Mouse (Mus musculus) hindbrain, embryonic 16.5 days (tissue): ENCODE data around the gene Fam198b. TPM values are rescaled to one million over a fixed set of nuclear protein-coding genes. Genes with fewer than 3 reads are reported as not detected.

ENCODE experiments used
- ATAC-seq: fragments of 200-750 bp; cut with Nextera tagmentation; 2 replicates; pipeline ENCODE4 v1.8.0; 2017; ENCODE audit warnings: moderate TSS enrichment, moderate library complexity
- H3K27ac ChIP-seq: fragments of 300-500 bp; sonication (generic); 2 replicates; pipeline ENCODE4 v1.5.1; 2014; ENCODE audit warnings: low read depth, mild to moderate bottlenecking, control low read depth, low read length, moderate library complexity
- H3K27me3 ChIP-seq: fragments of 300-500 bp; sonication (generic); replicated peaks from 2 replicates; pipeline ENCODE4 v1.6.1; 2014; ENCODE audit warnings: low read length; ENCODE audit not compliant: control insufficient read depth, insufficient read depth
- H3K36me3 ChIP-seq: fragments of 300-500 bp; sonication (generic); 2 replicates; pipeline ENCODE4 v1.6.1; 2014; ENCODE audit warnings: mild to moderate bottlenecking, low read length, moderate library complexity, mixed read lengths; ENCODE audit not compliant: control insufficient read depth, insufficient read depth
- H3K4me1 ChIP-seq: fragments of 300-500 bp; sonication (generic); 2 replicates; pipeline ENCODE4 v1.6.1; 2014; ENCODE audit warnings: low read depth, low read length; ENCODE audit not compliant: control insufficient read depth, insufficient read depth
- H3K4me2 ChIP-seq: fragments of 300-500 bp; sonication (generic); 2 replicates; pipeline ENCODE4 v1.6.1; 2014; ENCODE audit warnings: mild to moderate bottlenecking, low read length, control low read depth, moderate library complexity
- H3K4me3 ChIP-seq: fragments of 300-500 bp; sonication (generic); 2 replicates; pipeline ENCODE4 v1.5.1; 2014; ENCODE audit warnings: mild to moderate bottlenecking, low read length, control low read depth, moderate library complexity
- H3K9ac ChIP-seq: fragments of 300-500 bp; sonication (generic); 2 replicates; pipeline ENCODE4 v1.6.1; 2014; ENCODE audit warnings: low read depth, mild to moderate bottlenecking, control low read depth, low read length, moderate library complexity
- H3K9me3 ChIP-seq: fragments of 300-500 bp; sonication (generic); 2 replicates; pipeline ENCODE4 v1.6.1; 2014; ENCODE audit warnings: mild to moderate bottlenecking, low read length, moderate library complexity; ENCODE audit not compliant: control insufficient read depth
- WGBS: fragments of 180-500 bp; shearing (Covaris S2); extraction: QIAGEN DNeasy Blood & Tissue Kit; methylation state at CpG from one replicate; pipeline ENCODE4 v1.1.7; 2014; 5-methylcytosine and 5-hydroxymethylcytosine counted together
- polyA plus RNA-seq: library from polyadenylated mRNA; unstranded; fragments of >200 nt; fragmentation: Nextera tagmentation; extraction: Ambion mirVana; gene quantifications from 2 replicates; pipeline ENCODE4 v1.2.1, GENCODE M21; 2015

The Fam198b gene
- polyA plus RNA-seq, 1 experiment from 2014 or later: 2.7 TPM

- Histone ChIP-seq H3K36me3 (no peaks in the 10 kb centered on the region), H3K9ac (no peak overlapping the region), H3K4me1 (no peaks in the 10 kb centered on the region; the same call in 1 of the 2 replicates), H3K4me3 (no peak overlapping the region), H3K9me3 (no peaks in the 10 kb centered on the region), H3K4me2 (no peak overlapping the region), H3K27ac (no peak overlapping the region), H3K27me3 (no peaks in the 10 kb centered on the region)
- no peak for ATAC-seq
- 67% methylated on average over 5 of the region's 5 CpGs for WGBS
These were observed 41.8 kb downstream of the Fam198b start for GRCm38 (mm10) chr3:79925950-79926697.

DNA sequence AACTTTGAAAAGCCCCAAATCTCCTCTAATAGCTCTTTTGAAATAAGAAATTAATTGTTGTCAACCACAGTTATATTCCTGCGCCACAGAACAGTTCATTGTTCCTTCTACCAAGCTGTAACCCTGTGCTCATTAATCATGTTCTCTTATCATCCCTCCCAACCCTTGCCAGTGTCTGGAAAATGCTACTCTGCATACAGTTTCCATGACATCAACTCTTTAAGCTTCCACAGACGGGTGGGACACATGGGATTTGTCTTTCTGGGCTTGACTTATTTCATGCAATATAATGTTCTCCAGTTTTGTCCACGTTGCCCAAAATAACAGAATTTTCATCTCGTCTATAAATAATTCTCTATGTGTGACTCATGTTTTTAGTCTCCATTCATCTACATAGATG is 42.7 kb downstream of the Fam198b start:
- ATAC-seq: 0 out of 2 replicates have a peak, but pooled peaks have one; percentile 62
- 61% methylated on average over 4 of the region's 4 CpGs for WGBS
- Histone ChIP-seq H3K27ac (no peak overlapping the region), H3K9ac (no peak overlapping the region), H3K9me3 (no peaks in the 10 kb centered on the region), H3K4me3 (no peak overlapping the region), H3K27me3 (no peaks in the 10 kb centered on the region), H3K4me1 (no peaks in the 10 kb centered on the region; the same call in 1 of the 2 replicates), H3K36me3 (no peaks in the 10 kb centered on the region), H3K4me2 (no peak overlapping the region)

DNA sequence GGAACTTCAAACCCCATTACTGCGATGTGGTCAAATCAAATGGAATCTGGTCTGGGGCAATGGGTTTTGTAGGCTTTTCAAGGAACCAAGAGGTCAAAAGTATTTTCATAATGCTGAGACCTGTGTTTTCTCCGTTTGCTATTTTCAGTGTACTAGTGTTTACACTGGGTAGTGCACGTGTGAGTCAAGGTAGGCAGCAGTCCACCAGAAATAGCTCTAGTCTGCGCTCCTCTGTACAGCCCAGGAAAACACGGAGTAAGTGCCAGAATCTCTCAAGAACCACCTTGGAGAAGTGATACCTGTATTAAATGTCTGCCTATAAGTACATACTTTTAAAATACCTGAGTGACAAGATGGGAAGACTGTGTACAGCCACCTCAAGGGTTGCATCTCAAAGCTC is 44.1 kb downstream of the Fam198b start:
- 85% methylated on average over 5 of the region's 5 CpGs for WGBS
- Histone ChIP-seq H3K4me3 (no peak overlapping the region), H3K4me2 (no peak overlapping the region), H3K9ac (no peak overlapping the region), H3K4me1 (no peaks in the 10 kb centered on the region; the same call in 1 of the 2 replicates), H3K9me3 (no peaks in the 10 kb centered on the region), H3K27me3 (no peaks in the 10 kb centered on the region), H3K36me3 (no peaks in the 10 kb centered on the region), H3K27ac (no peak overlapping the region)
- no peak for ATAC-seq

DNA sequence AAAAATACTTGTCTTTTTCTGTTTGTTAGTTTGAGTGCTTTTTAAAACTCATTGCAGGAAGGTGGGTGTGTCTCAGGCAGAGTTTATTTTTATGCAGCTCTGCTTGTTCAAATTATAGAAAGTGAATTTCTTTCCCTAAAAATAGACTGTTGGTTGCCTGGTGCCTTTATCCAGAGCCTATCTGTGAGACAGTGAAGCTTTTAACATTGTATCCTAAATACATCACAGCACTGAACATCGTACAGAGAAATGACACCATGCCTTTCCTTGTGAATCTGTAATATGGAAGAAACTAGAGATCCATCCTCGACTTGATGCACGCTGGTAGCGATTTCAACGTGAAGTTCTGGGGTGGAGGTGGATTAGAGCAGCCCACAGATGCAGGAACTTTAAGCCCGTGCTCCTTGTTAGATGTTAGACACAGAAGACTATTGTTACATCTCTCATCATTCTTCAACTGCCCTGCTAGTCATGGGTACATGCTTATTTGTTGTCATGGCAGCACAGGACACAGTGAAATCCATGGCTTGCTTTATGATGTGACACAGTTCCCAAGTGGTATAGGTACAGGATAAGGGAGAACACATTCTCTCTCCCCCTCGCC is 45.9 kb downstream of the Fam198b start:
- Histone ChIP-seq H3K4me3 (no peak overlapping the region), H3K9ac (no peak overlapping the region), H3K27ac (no peak overlapping the region), H3K36me3 (no peaks in the 10 kb centered on the region), H3K4me2 (peak overlapping the region; percentile 41), H3K4me1 (no peaks in the 10 kb centered on the region; the same call in 1 of the 2 replicates), H3K27me3 (no peaks in the 10 kb centered on the region), H3K9me3 (no peaks in the 10 kb centered on the region)
- WGBS: 12% methylated on average over 7 of the region's 7 CpGs
- peak; percentile 83 for ATAC-seq

DNA sequence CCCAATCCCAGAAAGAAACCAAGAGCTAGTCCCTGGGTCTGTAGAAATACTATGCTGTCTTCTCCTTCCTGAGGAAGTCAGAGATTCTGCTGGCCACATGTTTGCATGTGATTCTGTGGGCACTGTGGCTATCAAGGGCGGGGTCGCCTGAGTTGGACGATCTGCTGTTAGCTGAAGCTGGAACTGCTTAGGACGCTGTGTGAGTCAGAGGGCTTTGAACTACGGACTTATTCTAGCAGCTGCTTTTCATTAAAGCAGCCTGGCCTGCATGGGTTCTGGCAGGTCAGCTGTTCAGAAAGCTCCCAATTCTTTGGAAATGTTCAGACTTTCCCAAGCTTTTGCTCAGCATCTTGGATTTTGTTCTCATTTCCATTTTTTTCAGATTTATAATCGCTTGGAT is 51.9 kb downstream of the Fam198b start:
- no peak for ATAC-seq
- H3K27ac ChIP-seq: no peak overlapping the region
- H3K9me3 ChIP-seq: no peaks in the 10 kb centered on the region
- H3K4me2 ChIP-seq: no peak overlapping the region
- H3K4me1 ChIP-seq: no peaks in the 10 kb centered on the region
- H3K36me3 ChIP-seq: no peaks in the 10 kb centered on the region
- no peak overlapping the region for H3K4me3 ChIP-seq
- H3K9ac ChIP-seq: no peak overlapping the region
- WGBS: 81% methylated on average over 6 of the region's 6 CpGs
- no peaks in the 10 kb centered on the region for H3K27me3 ChIP-seq

DNA sequence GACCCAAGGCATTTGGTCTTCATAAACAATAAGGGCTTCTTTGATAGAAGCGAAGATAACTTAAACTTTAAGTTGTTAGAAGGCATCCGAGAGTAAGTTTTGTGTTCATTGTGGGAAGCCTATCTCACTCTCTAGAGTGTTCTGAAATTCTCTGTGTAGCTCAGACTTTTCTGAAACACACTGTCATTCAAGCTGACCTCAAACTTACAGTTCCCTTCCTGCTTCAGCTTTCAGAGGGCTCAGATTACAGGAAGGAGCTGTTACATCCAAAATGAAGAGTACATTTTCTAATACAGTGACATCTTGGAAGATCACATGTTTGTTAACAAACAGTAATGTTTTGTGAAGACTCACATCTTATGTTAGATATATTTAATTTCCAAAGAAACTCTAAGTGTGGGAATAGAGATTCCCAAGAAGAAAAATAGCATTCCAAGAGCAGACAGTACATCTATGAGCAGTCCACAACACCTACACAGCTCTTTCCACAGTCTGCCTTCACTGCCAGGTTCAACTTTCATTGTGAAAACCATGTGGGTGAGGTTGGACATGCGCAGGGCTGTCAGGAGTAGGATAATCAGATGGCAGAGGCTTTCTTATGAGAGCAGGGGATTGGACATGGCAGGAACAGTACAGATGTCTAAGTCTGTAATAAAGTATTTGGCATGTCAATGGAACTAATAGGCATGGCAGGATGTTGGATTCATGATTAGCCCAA is 52.6 kb downstream of the Fam198b start:
- no peaks in the 10 kb centered on the region for H3K27me3 ChIP-seq
- 88% methylated on average over 3 of the region's 3 CpGs for WGBS
- no peaks in the 10 kb centered on the region for H3K4me1 ChIP-seq
- H3K9me3 ChIP-seq: no peaks in the 10 kb centered on the region
- no peak overlapping the region for H3K4me3 ChIP-seq
- H3K27ac ChIP-seq: no peak overlapping the region
- ATAC-seq: no peak
- no peaks in the 10 kb centered on the region for H3K36me3 ChIP-seq
- H3K9ac ChIP-seq: no peak overlapping the region
- no peak overlapping the region for H3K4me2 ChIP-seq

GRCm38 (mm10) chr3:79947736-79948135 is 63.4 kb downstream of the Fam198b start:
- Histone ChIP-seq H3K27me3 (no peaks in the 10 kb centered on the region), H3K27ac (no peak overlapping the region), H3K4me3 (no peak overlapping the region), H3K36me3 (no peaks in the 10 kb centered on the region), H3K4me1 (no peaks in the 10 kb centered on the region), H3K4me2 (no peak overlapping the region), H3K9me3 (no peaks in the 10 kb centered on the region), H3K9ac (no peak overlapping the region)
- ATAC-seq: no peak
- WGBS: 59% methylated on average over 1 of the region's 1 CpGs

DNA sequence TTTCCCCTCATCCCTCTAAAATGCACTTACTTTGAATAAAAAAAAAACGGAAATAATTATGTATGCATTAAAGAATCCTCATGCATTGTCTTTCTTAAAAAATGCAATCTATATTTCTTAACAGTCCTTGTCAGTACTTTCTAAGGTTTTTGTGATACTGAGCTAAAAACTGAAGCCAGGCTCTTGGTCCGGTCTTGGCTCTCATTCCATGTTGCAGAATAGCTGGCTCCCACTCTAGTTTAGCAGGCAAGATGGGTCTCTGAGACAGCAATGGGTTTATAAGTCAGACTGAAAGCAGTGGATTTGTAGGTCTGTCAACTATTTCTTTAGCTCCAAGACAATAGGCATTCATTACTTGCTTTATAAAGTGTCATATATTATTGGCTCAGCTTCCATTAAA is 63.8 kb downstream of the Fam198b start:
- Histone ChIP-seq H3K27ac (no peak overlapping the region), H3K9me3 (no peaks in the 10 kb centered on the region), H3K27me3 (no peaks in the 10 kb centered on the region), H3K36me3 (no peaks in the 10 kb centered on the region), H3K9ac (no peak overlapping the region), H3K4me3 (no peak overlapping the region), H3K4me2 (no peak overlapping the region), H3K4me1 (no peaks in the 10 kb centered on the region)
- ATAC-seq: no peak
- WGBS: 84% methylated on average over 2 of the region's 2 CpGs

DNA sequence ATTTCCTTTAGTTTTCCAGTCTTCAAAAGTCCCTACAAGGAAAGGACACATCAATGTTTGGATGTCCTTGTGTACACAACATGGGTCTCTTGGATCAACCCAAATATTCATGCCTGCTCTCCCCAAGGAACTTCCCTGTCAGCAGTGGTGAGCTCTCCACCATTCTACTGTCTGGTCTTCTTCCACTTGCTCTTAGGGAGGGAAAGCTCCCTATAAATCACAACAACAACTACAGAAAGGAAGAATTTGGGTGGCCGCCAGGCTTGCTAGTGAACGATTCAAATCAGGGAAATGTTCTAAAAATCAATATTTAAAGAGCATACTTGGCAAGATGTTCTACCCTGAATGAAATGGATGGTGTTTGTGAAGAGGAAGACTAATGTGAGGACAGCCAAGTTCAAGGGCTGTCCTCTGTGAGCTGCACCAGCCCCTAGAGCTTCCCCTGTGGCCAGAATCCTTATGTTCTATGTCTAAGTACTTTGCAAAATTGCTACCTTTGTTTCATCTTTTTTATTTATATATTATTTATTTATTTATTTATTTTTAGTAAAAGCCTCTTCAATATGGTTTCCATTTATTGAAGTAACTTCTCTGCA is 68.9 kb downstream of the Fam198b start:
- ATAC-seq: no peak
- 75% methylated on average over 2 of the region's 2 CpGs for WGBS
- H3K9me3 ChIP-seq: no peaks in the 10 kb centered on the region
- no peaks in the 10 kb centered on the region for H3K4me1 ChIP-seq
- no peak overlapping the region for H3K9ac ChIP-seq
- H3K36me3 ChIP-seq: no peaks in the 10 kb centered on the region
- H3K27me3 ChIP-seq: no peaks in the 10 kb centered on the region
- no peak overlapping the region for H3K4me3 ChIP-seq
- H3K27ac ChIP-seq: no peak overlapping the region
- H3K4me2 ChIP-seq: no peak overlapping the region
